In the genomic region with DNA sequence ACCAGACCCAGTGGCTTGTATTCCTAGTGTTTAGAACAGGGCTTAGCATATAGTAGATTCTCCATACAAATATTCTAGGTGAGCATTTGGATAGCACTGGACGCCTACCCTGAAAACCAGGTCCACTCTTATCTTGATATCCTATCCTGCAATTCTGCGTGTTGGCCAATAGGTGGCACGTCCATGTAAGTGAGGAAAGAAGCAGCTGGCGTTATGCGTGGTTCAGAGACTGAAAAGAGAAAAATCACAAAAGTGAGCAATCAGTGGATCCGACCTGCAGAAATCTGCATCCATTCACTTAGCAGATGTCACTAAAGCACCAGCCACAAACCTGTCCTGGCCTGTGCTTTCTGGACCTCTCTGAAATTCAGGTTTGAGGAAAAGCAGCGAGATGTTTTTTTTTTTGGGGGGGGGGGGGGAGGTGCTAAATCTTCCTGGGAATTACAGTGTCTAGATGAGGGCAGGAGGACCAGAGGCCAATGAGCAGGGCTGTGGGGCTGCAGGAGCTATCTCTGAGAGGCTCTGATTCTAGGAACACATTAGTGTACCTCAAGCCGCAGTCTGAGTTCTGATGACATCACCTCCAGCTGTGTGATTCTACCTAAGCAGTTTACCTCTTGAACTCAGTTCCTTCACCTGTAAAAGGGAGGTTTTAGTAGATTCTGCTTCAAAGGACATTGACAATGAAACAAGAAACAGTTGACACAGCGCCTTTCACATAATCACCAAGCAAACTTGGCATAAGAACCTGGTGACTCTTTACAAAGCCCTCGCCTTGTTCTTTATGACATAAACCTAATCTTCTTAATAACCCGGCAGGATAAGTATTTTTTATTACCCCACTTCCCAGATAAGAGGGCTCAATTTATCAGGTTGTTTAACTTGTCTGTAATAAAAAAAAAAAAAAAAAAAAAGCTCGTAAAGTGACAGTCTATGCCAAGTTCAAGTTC, we compare ENCODE assay signal across 8 mouse cellular contexts.
A peak's percentile ranks its signal among the peaks of the same experiment; 100 is the strongest.
DNase-seq lines count a peak whose midpoint lies in the region; ATAC-seq and TF ChIP-seq lines count a peak whose summit lies in the region.

No protein-coding gene starts in this region.

- DNase-seq in cerebellum, adult 2 months: peak in 1 of 2 experiments; percentile 51
- no peak for DNase-seq in cerebellum, adult 11-12 months
- DNase-seq in 3134 (ENCODE audit: extremely low read depth, insufficient read length, low spot score) (peak; percentile 35), adipocyte (ENCODE audit: low spot score) (peak; percentile 31)
- peak; percentile 51 for DNase-seq in forelimb bud, embryonic 11.5 days (ENCODE audit: low read depth, low spot score)
- peak; percentile 44 for DNase-seq in lung, postnatal 14 days

- no peak for TF ChIP-seq POLR2A in cerebellum, adult 2 months (IDR thresholded peaks at IDR 0.05; ENCODE audit: borderline replicate concordance, insufficient read depth, low read length)
- no peak for TF ChIP-seq POLR2A in small intestine, adult 2 months (IDR thresholded peaks at IDR 0.05; ENCODE audit: low read depth, low read length)

- WGBS in cerebellum, adult 2 months: 49% methylated on average over 12 of the region's 12 CpGs
- 23% methylated on average over 12 of the region's 12 CpGs for WGBS in intestine, embryonic 15.5 days
- WGBS in small intestine, adult 2 months: 11% methylated on average over 12 of the region's 12 CpGs

- H3K9ac ChIP-seq in intestine, embryonic 15.5 days: no peak overlapping the region

- peaks cover 21% of the 10 kb centered on the region for H3K4me1 ChIP-seq in cerebellum, adult 2 months (ENCODE audit: control insufficient read depth, insufficient read depth, low read length)
- no peaks in the 10 kb centered on the region for H3K4me1 ChIP-seq in intestine, embryonic 15.5 days (replicated peaks)
- peaks cover 9% of the 10 kb centered on the region; the same call in 1 of the 2 replicates for H3K4me1 ChIP-seq in small intestine, adult 2 months (ENCODE audit: control insufficient read depth, insufficient read depth, insufficient read length, low read length)

- H3K4me2 ChIP-seq in intestine, embryonic 15.5 days (replicated peaks): 0 out of 2 replicates have a peak overlapping the region, but pooled peaks have one; percentile 30

- no peaks in the 10 kb centered on the region for H3K27me3 ChIP-seq in cerebellum, adult 2 months (ENCODE audit: control insufficient read depth, insufficient read depth, low read length)
- peaks cover 30% of the 10 kb centered on the region for H3K27me3 ChIP-seq in intestine, embryonic 15.5 days (replicated peaks)
- peaks cover 47% of the 10 kb centered on the region for H3K27me3 ChIP-seq in small intestine, adult 2 months (ENCODE audit: control insufficient read depth, insufficient read depth, low read length)

- H3K9me3 ChIP-seq in intestine, embryonic 15.5 days: no peaks in the 10 kb centered on the region

- H3K27ac ChIP-seq in cerebellum, adult 2 months (ENCODE audit: insufficient read depth, low read length): no peak overlapping the region
- H3K27ac ChIP-seq in intestine, embryonic 15.5 days: no peak overlapping the region
- H3K27ac ChIP-seq in small intestine, adult 2 months (ENCODE audit: insufficient read depth, low read depth, low read length): no peak overlapping the region

- no peaks in the 10 kb centered on the region for H3K36me3 ChIP-seq in intestine, embryonic 15.5 days
- H3K36me3 ChIP-seq in small intestine, adult 2 months (ENCODE audit: control insufficient read depth, insufficient read depth, low read length): no peaks in the 10 kb centered on the region

- no peak overlapping the region for H3K4me3 ChIP-seq in cerebellum, adult 2 months (replicated peaks; ENCODE audit: insufficient read depth, low read depth, low read length)
- no peak overlapping the region for H3K4me3 ChIP-seq in intestine, embryonic 15.5 days (replicated peaks)
- no peak overlapping the region for H3K4me3 ChIP-seq in small intestine, adult 2 months (ENCODE audit: low read depth, low read length)

- peak; percentile 74 for TF ChIP-seq CTCF in cerebellum, adult 2 months (IDR thresholded peaks at IDR 0.05; ENCODE audit: borderline replicate concordance, insufficient read depth, low read depth, low read length)
- TF ChIP-seq CTCF in small intestine, adult 2 months (IDR thresholded peaks at IDR 0.05; ENCODE audit: extremely low read depth, insufficient read length, insufficient replicate concordance, low read depth, low read length): peak; percentile 50; the same call in 1 of the 2 replicates

- peak; percentile 93 for ATAC-seq in intestine, embryonic 15.5 days
